Mouse (Mus musculus) C2C12 (cell line): ENCODE measurements around the gene Thg1l.

Experiments used
- CTCF ChIP-seq: IDR thresholded peaks from one replicate; pipeline ENCODE4 v1.5.1; 2011; ENCODE audit not compliant: control insufficient read depth, insufficient read depth, insufficient read length
- MYOD1 ChIP-seq: IDR thresholded peaks from one replicate; pipeline ENCODE4 v1.6.1; 2011; ENCODE audit warnings: low read depth; ENCODE audit not compliant: control insufficient read depth, insufficient read length

- TF ChIP-seq CTCF (no peak), MYOD1 (no peak)
Measured at GRCm38 (mm10) chr11:45932771-45933170, 22.5 kb downstream of the Thg1l start.
